Comparison of ENCODE assay signal across 8 mouse cellular contexts in the genomic region with DNA sequence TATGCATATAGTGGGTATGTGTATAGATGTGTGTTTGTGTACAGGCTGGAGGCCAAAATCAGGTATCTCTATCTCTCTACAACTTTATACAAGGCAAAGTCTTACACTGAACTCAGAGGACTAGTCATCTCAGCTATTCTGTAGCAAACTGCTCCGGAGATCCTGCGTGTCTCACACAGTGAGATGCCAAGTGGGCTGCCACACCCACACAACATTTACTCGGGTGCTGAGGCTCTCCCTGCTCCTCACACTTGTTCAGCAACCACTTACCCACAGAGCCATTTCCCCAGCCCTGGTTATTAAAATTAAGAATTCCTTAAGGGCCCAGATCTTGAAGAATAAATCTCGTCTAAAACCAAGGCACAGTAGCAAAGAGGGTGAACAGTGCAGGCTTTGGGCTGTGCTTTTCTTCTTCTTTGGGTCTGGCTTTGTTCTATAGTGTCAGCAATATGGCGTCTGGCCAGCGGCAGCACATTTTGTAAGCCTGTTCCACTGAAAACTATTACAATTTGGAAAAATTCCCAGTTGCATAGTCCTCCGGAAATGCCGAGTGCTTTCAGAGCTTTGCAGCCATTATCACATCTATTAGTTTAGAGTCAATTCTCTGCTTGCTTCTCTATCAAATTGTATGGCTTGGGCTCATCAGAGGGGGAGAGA. TPM values are rescaled to one million over a fixed set of nuclear protein-coding genes. Genes with fewer than 3 reads are reported as not detected.
A peak's percentile ranks its signal among the peaks of the same experiment; 100 is the strongest.
DNase-seq lines count a peak whose midpoint lies in the region; ATAC-seq lines count a peak whose summit lies in the region.

No protein-coding gene starts in this region.

- H3K4me3 ChIP-seq in hindbrain, embryonic 10.5 days: no peak overlapping the region
- no peak overlapping the region for H3K4me3 ChIP-seq in hindbrain, embryonic 11.5 days (ENCODE audit: low read depth, low read length)
- H3K4me3 ChIP-seq in forebrain, embryonic 12.5 days (replicated peaks): no peak overlapping the region

- 70% methylated on average over 8 of the region's 8 CpGs for WGBS in hindbrain, embryonic 10.5 days
- 71% methylated on average over 8 of the region's 8 CpGs for WGBS in hindbrain, embryonic 11.5 days
- 68% methylated on average over 8 of the region's 8 CpGs for WGBS in forebrain, embryonic 12.5 days

- peaks cover 3% of the 10 kb centered on the region for H3K27me3 ChIP-seq in hindbrain, embryonic 10.5 days (ENCODE audit: insufficient read depth, poor library complexity, severe bottlenecking)
- no peaks in the 10 kb centered on the region for H3K27me3 ChIP-seq in hindbrain, embryonic 11.5 days (ENCODE audit: control insufficient read depth, insufficient read depth, low read length)
- no peaks in the 10 kb centered on the region for H3K27me3 ChIP-seq in forebrain, embryonic 12.5 days

- H3K9ac ChIP-seq in hindbrain, embryonic 11.5 days (ENCODE audit: low read depth, low read length): no peak overlapping the region
- no peak overlapping the region for H3K9ac ChIP-seq in forebrain, embryonic 12.5 days

- H3K36me3 ChIP-seq in hindbrain, embryonic 10.5 days: no peaks in the 10 kb centered on the region
- H3K36me3 ChIP-seq in hindbrain, embryonic 11.5 days (ENCODE audit: control insufficient read depth, insufficient read depth, low read length): no peaks in the 10 kb centered on the region
- no peaks in the 10 kb centered on the region for H3K36me3 ChIP-seq in forebrain, embryonic 12.5 days (replicated peaks)

- H3K9me3 ChIP-seq in hindbrain, embryonic 10.5 days: no peaks in the 10 kb centered on the region
- H3K9me3 ChIP-seq in hindbrain, embryonic 11.5 days (ENCODE audit: control insufficient read depth, low read length): no peaks in the 10 kb centered on the region
- H3K9me3 ChIP-seq in forebrain, embryonic 12.5 days: no peaks in the 10 kb centered on the region

- H3K4me1 ChIP-seq in hindbrain, embryonic 10.5 days (replicated peaks): peaks cover 35% of the 10 kb centered on the region
- H3K4me1 ChIP-seq in hindbrain, embryonic 11.5 days (replicated peaks; ENCODE audit: control insufficient read depth, insufficient read depth, low read length): peaks cover 2% of the 10 kb centered on the region; the same call in 1 of the 2 replicates
- peaks cover 9% of the 10 kb centered on the region; the same call in 1 of the 2 replicates for H3K4me1 ChIP-seq in forebrain, embryonic 12.5 days

- H3K27ac ChIP-seq in hindbrain, embryonic 10.5 days: peak overlapping the region; percentile 60; the same call in 1 of the 2 replicates
- no peak overlapping the region for H3K27ac ChIP-seq in hindbrain, embryonic 11.5 days (ENCODE audit: low read depth, low read length)
- H3K27ac ChIP-seq in forebrain, embryonic 12.5 days: no peak overlapping the region

- H3K4me2 ChIP-seq in hindbrain, embryonic 11.5 days (replicated peaks; ENCODE audit: low read depth, low read length): no peak overlapping the region
- no peak overlapping the region for H3K4me2 ChIP-seq in forebrain, embryonic 12.5 days

- no peak for DNase-seq in hindbrain, embryonic 10.5 days (ENCODE audit: low spot score)
- DNase-seq in hindbrain, embryonic 11.5 days (ENCODE audit: low spot score): no peak
- peak; percentile 83 for DNase-seq in MN1 (ENCODE audit: low spot score)
- DNase-seq in kidney, postnatal 4 days: peak; percentile 66 to 75
- peak; percentile 72 to 77 for DNase-seq in right cerebral cortex, postnatal 10 days (ENCODE audit: low spot score in 2 of 2)

- ATAC-seq in hindbrain, embryonic 11.5 days (ENCODE audit: low FRiP score): no peak
- ATAC-seq in forebrain, embryonic 12.5 days (ENCODE audit: low FRiP score): peak; percentile 54; the same call in 1 of the 2 replicates
- no peak for ATAC-seq in megakaryocyte progenitor cell, adult 5-6 weeks (replicated peaks; ENCODE audit: poor library complexity)
- ATAC-seq in megakaryocyte, adult 5-6 weeks (ENCODE audit: poor library complexity, severe bottlenecking): no peak

RNA-seq across cellular contexts. Expression of a gene that starts 17.2 kb away (rescaled TPM):
- polyA plus RNA-seq in hindbrain, embryonic 10.5 days (2016; fragmentation: Nextera tagmentation; extraction: Ambion mirVana): 1.8 and 2.0 TPM in 2 replicates
- 2.3 and 2.7 TPM in 2 replicates for polyA plus RNA-seq in hindbrain, embryonic 11.5 days (2014; fragmentation: Nextera tagmentation; extraction: Ambion mirVana)
- 2.8 and 3.6 TPM in 2 replicates for polyA plus RNA-seq in forebrain, embryonic 12.5 days (2016; fragmentation: Nextera tagmentation; extraction: Ambion mirVana)
- 2.1 and 4.4 TPM in 2 replicates for total RNA-seq in megakaryocyte progenitor cell, adult 5-6 weeks (2015)
- total RNA-seq in megakaryocyte progenitor cell, adult 5-6 weeks (2017): 3.8 and 5.6 TPM in 2 replicates
- 38.0 and 40.0 TPM in 2 replicates for total RNA-seq in megakaryocyte, adult 5-6 weeks (2015)
- 41.5 and 45.3 TPM in 2 replicates for total RNA-seq in megakaryocyte, adult 5-6 weeks (2017)

Comparison
In these comparisons a context has a peak if more than half of its experiments do, and no peak if none do; other contexts are left out.
1. DNase-seq: peak in MN1 (single experiment), kidney, postnatal 4 days (2 of 2) and right cerebral cortex, postnatal 10 days (2 of 2); none in hindbrain, embryonic 10.5 days (single experiment) and hindbrain, embryonic 11.5 days (single experiment).